Comparison of ENCODE assay signal across 8 mouse cellular contexts in the genomic region with DNA sequence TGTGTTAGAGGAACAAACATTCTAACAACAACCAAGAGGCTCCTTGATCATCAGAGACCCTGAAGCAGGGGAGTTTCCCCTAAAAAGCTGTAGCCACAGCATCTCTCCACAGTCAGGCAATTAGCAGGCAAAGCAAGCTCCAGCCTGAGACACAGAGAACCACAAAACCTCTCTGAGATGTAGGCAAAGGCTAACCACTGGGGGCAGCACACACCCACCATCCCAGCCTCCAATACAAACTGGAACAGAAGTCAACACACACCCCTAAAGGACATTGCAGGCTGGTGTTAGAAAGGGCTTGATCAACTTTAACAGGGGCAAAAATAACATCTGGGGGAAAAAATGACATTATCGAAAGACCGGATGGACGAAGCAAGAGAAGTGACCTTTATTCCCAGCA. TPM values are rescaled to one million over a fixed set of nuclear protein-coding genes. Genes with fewer than 3 reads are reported as not detected.
DNase-seq lines count a peak whose midpoint lies in the region; ATAC-seq and TF ChIP-seq lines count a peak whose summit lies in the region.

No protein-coding gene starts in this region.

- no peak overlapping the region for H3K4me2 ChIP-seq in liver, embryonic 11.5 days
- H3K4me2 ChIP-seq in liver, embryonic 16.5 days (ENCODE audit: low read depth, low read length): no peak overlapping the region
- H3K4me2 ChIP-seq in stomach, postnatal 0 days (replicated peaks; ENCODE audit: low read depth): no peak overlapping the region

- no peak overlapping the region for H3K9ac ChIP-seq in liver, embryonic 11.5 days (ENCODE audit: low read depth, low read length)
- H3K9ac ChIP-seq in liver, embryonic 16.5 days (ENCODE audit: low read depth, low read length): no peak overlapping the region
- no peak overlapping the region for H3K9ac ChIP-seq in stomach, postnatal 0 days (ENCODE audit: low read length)

- TF ChIP-seq CTCF in stomach, postnatal 0 days (IDR thresholded peaks at IDR 0.05; ENCODE audit: low read depth): peak; percentile 80

- H3K4me1 ChIP-seq in liver, embryonic 11.5 days (replicated peaks; ENCODE audit: control insufficient read depth, insufficient read depth, low read length): no peaks in the 10 kb centered on the region; the same call in 1 of the 2 replicates
- H3K4me1 ChIP-seq in liver, embryonic 16.5 days (ENCODE audit: control insufficient read depth, low read depth, low read length): peaks cover 2% of the 10 kb centered on the region
- H3K4me1 ChIP-seq in stomach, postnatal 0 days (replicated peaks; ENCODE audit: control insufficient read depth, insufficient read depth): no peaks in the 10 kb centered on the region

- H3K27ac ChIP-seq in liver, embryonic 11.5 days (ENCODE audit: low read depth, low read length): no peak overlapping the region
- H3K27ac ChIP-seq in liver, embryonic 16.5 days (ENCODE audit: low read length): no peak overlapping the region
- H3K27ac ChIP-seq in stomach, postnatal 0 days (replicated peaks): no peak overlapping the region

- peak; percentile 40 to 78 for DNase-seq in adrenal gland, adult (ENCODE audit: inconsistent age in 2 of 2, low spot score in 1 of 2)
- DNase-seq in adrenal gland, postnatal 4 days (ENCODE audit: low spot score in 2 of 2): no peak
- DNase-seq in liver: peak; percentile 26
- DNase-seq in liver, embryonic 11.5 days (ENCODE audit: low spot score): no peak
- peak; percentile 32 for DNase-seq in embryo, embryonic 9.5 days (ENCODE audit: extremely low spot score)
- peak; percentile 54 for DNase-seq in stomach, postnatal 0 days (ENCODE audit: low spot score)
- no peak for DNase-seq in heart, postnatal 36 days

- no peak for TF ChIP-seq EP300 in stomach, postnatal 0 days (optimal IDR thresholded peaks at IDR 0.05)

- H3K4me3 ChIP-seq in liver, embryonic 11.5 days (ENCODE audit: low read depth, low read length): no peak overlapping the region
- no peak overlapping the region for H3K4me3 ChIP-seq in liver, embryonic 16.5 days (ENCODE audit: low read depth, low read length)
- no peak overlapping the region for H3K4me3 ChIP-seq in stomach, postnatal 0 days (ENCODE audit: low read depth, low read length)

- 62% methylated on average over 3 of the region's 3 CpGs for WGBS in liver, embryonic 11.5 days
- WGBS in liver, embryonic 16.5 days (ENCODE audit: insufficient replicate concordance): 55% methylated on average over 3 of the region's 3 CpGs
- WGBS in stomach, postnatal 0 days: 76% methylated on average over 3 of the region's 3 CpGs

- H3K27me3 ChIP-seq in liver, embryonic 11.5 days (replicated peaks; ENCODE audit: control insufficient read depth, insufficient read depth, low read length): no peaks in the 10 kb centered on the region
- no peaks in the 10 kb centered on the region for H3K27me3 ChIP-seq in liver, embryonic 16.5 days (ENCODE audit: control insufficient read depth, insufficient read depth, low read depth, low read length)
- H3K27me3 ChIP-seq in stomach, postnatal 0 days (ENCODE audit: control insufficient read depth, insufficient read depth, low read length): no peaks in the 10 kb centered on the region

- no peaks in the 10 kb centered on the region for H3K9me3 ChIP-seq in liver, embryonic 11.5 days (ENCODE audit: control insufficient read depth, low read length)
- H3K9me3 ChIP-seq in liver, embryonic 16.5 days (replicated peaks; ENCODE audit: control insufficient read depth, low read length): no peaks in the 10 kb centered on the region
- H3K9me3 ChIP-seq in stomach, postnatal 0 days (ENCODE audit: control insufficient read depth, low read length): no peaks in the 10 kb centered on the region

- peaks cover 7% of the 10 kb centered on the region for H3K36me3 ChIP-seq in liver, embryonic 11.5 days (ENCODE audit: control insufficient read depth, insufficient read depth, low read length)
- H3K36me3 ChIP-seq in liver, embryonic 16.5 days (ENCODE audit: control insufficient read depth, insufficient read depth): peaks cover 8% of the 10 kb centered on the region
- peaks cover 8% of the 10 kb centered on the region; the same call in 1 of the 2 replicates for H3K36me3 ChIP-seq in stomach, postnatal 0 days (ENCODE audit: control insufficient read depth, insufficient read depth, low read length)

- intact Hi-C loops in heart, postnatal 36 days (cut with DNase I): loop anchor here (2.0 to 5.0 kb wide), 2 partner anchors 40 to 392 kb away; no protein-coding TSS in a partner anchor

- ATAC-seq in liver, embryonic 11.5 days (replicated peaks; ENCODE audit: low FRiP score): no peak; the same call in 1 of the 2 replicates
- peak; percentile 41; the same call in 1 of the 2 replicates for ATAC-seq in liver, embryonic 16.5 days (ENCODE audit: low read depth)
- ATAC-seq in stomach, postnatal 0 days (ENCODE audit: low FRiP score, low TSS enrichment): peak; percentile 56; the same call in 1 of the 2 replicates

RNA-seq across cellular contexts. Expression of a gene that starts 20.1 kb away (rescaled TPM):
- 10 to 100 TPM; 69.3 to 76.0 TPM for total RNA-seq in adrenal gland, postnatal 4 days (2021)
- polyA plus RNA-seq in liver, embryonic 11.5 days (2014; fragmentation: Nextera tagmentation; extraction: Ambion mirVana): 92.1 and 96.8 TPM in 2 replicates
- polyA plus RNA-seq in liver, embryonic 16.5 days (2015; fragmentation: Nextera tagmentation; extraction: Ambion mirVana): 38.0 and 40.5 TPM in 2 replicates
- polyA plus RNA-seq in stomach, postnatal 0 days (2015; fragmentation: Nextera tagmentation; extraction: Ambion mirVana): 102 TPM in 2 replicates
- 10 to 100 TPM; 30.9 to 31.1 TPM for total RNA-seq in heart, postnatal 36 days (2021)

RNA-seq across cellular contexts. Expression of a gene that starts 41.5 kb away (rescaled TPM):
- 10 to 100 TPM; 20.3 to 21.3 TPM for total RNA-seq in adrenal gland, postnatal 4 days (2021)
- 17.6 and 21.7 TPM in 2 replicates for polyA plus RNA-seq in liver, embryonic 11.5 days (2014; fragmentation: Nextera tagmentation; extraction: Ambion mirVana)
- 7.3 and 7.6 TPM in 2 replicates for polyA plus RNA-seq in liver, embryonic 16.5 days (2015; fragmentation: Nextera tagmentation; extraction: Ambion mirVana)
- polyA plus RNA-seq in stomach, postnatal 0 days (2015; fragmentation: Nextera tagmentation; extraction: Ambion mirVana): 12.6 and 13.2 TPM in 2 replicates
- 10 to 100 TPM; 13.3 to 14.4 TPM for total RNA-seq in heart, postnatal 36 days (2021)

Comparison
In these comparisons a context has a peak if more than half of its experiments do, and no peak if none do; other contexts are left out.
1. DNase-seq: peak in adrenal gland, adult (2 of 2), liver (single experiment), embryo, embryonic 9.5 days (single experiment) and stomach, postnatal 0 days (single experiment); none in adrenal gland, postnatal 4 days (0 of 2), liver, embryonic 11.5 days (single experiment) and heart, postnatal 36 days (0 of 2).